Mouse (Mus musculus): ENCODE measurements around the gene Pex14.

DNA sequence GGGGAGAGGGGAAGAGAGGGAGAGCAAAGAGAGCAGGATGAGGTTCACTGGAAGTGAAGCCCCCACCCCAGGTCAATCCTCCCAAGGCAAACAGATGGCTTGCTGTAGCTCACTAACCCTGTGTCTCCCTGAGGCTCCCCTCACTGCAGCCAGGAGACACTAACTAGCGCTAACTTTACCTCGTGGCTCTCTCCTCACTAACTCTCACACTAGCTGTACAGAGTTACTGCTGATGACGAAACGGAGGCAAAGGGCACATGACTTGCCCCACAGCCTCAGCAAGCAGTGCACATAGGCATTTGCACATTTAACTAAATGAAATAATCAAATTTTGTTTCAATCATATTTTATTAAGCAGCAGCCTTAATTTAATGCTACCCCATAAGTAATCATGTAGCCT is 21.4 kb downstream of the Pex14 start:
- TF ChIP-seq CTCF (IDR thresholded peaks at IDR 0.05; ENCODE audit: borderline replicate concordance, insufficient read depth, low read length), result no peak
- TF ChIP-seq POLR2A (IDR thresholded peaks at IDR 0.05; ENCODE audit: low read depth, low read length), result no peak
